Mouse (Mus musculus): ENCODE measurements around the gene Spaar. TPM values are rescaled to one million over a fixed set of nuclear protein-coding genes. Genes with fewer than 3 reads are reported as not detected.

Gene Spaar
- polyA plus RNA-seq (2015; fragmentation: Nextera tagmentation; extraction: Ambion mirVana): 0.05 TPM in 1 of 2 replicates, not detected in the other

- whole genome bisulfite sequencing: 77% methylated on average over 14 of the region's 14 CpGs
- H3K36me3 ChIP-seq: no peaks in the 10 kb centered on the region
- H3K9ac ChIP-seq (replicated peaks): no peak within 1 kb of the TSS
- no peaks in the 10 kb centered on the region for H3K27me3 ChIP-seq
- no peak within 1 kb of the TSS for H3K4me3 ChIP-seq (replicated peaks)
- H3K4me2 ChIP-seq (replicated peaks): no peak within 1 kb of the TSS
- H3K9me3 ChIP-seq: no peaks in the 10 kb centered on the region
- no peak for ATAC-seq
- H3K4me1 ChIP-seq (replicated peaks): no peaks in the 10 kb centered on the region
- no peak within 1 kb of the TSS for H3K27ac ChIP-seq
These were observed at the start of gene Spaar for GRCm38 (mm10) chr4:43729794-43730550. TSS of gene Spaar (plus strand) at chr4:43730034.

- ATAC-seq: no peak
- no peaks in the 10 kb centered on the region for H3K4me1 ChIP-seq (replicated peaks)
- no peak overlapping the region for H3K4me2 ChIP-seq (replicated peaks)
- no peak overlapping the region for H3K9ac ChIP-seq (replicated peaks)
- H3K4me3 ChIP-seq (replicated peaks): no peak overlapping the region
- 96% methylated on average over 17 of the region's 17 CpGs for WGBS
- H3K27ac ChIP-seq: no peak overlapping the region
- H3K36me3 ChIP-seq: peaks cover 67% of the 10 kb centered on the region
- no peaks in the 10 kb centered on the region for H3K9me3 ChIP-seq
- H3K27me3 ChIP-seq: no peaks in the 10 kb centered on the region
These were observed 39.8 kb upstream of the Spaar start for GRCm38 (mm10) chr4:43690021-43690420.

GRCm38 (mm10) chr4:43691026-43691425 lies 38.8 kb upstream of the Spaar start:
- no peaks in the 10 kb centered on the region for H3K9me3 ChIP-seq
- WGBS: 87% methylated on average over 5 of the region's 5 CpGs
- no peaks in the 10 kb centered on the region for H3K4me1 ChIP-seq (replicated peaks)
- no peak overlapping the region for H3K27ac ChIP-seq
- ATAC-seq: no peak
- H3K4me2 ChIP-seq (replicated peaks): no peak overlapping the region
- H3K4me3 ChIP-seq (replicated peaks): no peak overlapping the region
- H3K9ac ChIP-seq (replicated peaks): no peak overlapping the region
- peaks cover 57% of the 10 kb centered on the region for H3K36me3 ChIP-seq
- no peaks in the 10 kb centered on the region for H3K27me3 ChIP-seq

GRCm38 (mm10) chr4:43693806-43694241 lies 36.0 kb upstream of the Spaar start:
- ATAC-seq: no peak
- Histone ChIP-seq H3K27ac (no peak overlapping the region), H3K9ac (replicated peaks) (no peak overlapping the region; the same call in 1 of the 2 replicates), H3K9me3 (no peaks in the 10 kb centered on the region), H3K4me2 (replicated peaks) (no peak overlapping the region), H3K27me3 (no peaks in the 10 kb centered on the region), H3K4me1 (replicated peaks) (no peaks in the 10 kb centered on the region), H3K4me3 (replicated peaks) (no peak overlapping the region), H3K36me3 (peaks cover 32% of the 10 kb centered on the region)
- WGBS: 82% methylated on average over 5 of the region's 5 CpGs

GRCm38 (mm10) chr4:43694439-43695248 lies 35.2 kb upstream of the Spaar start:
- H3K4me2 ChIP-seq (replicated peaks): no peak overlapping the region
- H3K9ac ChIP-seq (replicated peaks): no peak overlapping the region
- no peaks in the 10 kb centered on the region for H3K4me1 ChIP-seq (replicated peaks)
- H3K27ac ChIP-seq: no peak overlapping the region
- no peak for ATAC-seq
- H3K4me3 ChIP-seq (replicated peaks): no peak overlapping the region
- no peaks in the 10 kb centered on the region for H3K27me3 ChIP-seq
- H3K9me3 ChIP-seq: no peaks in the 10 kb centered on the region
- H3K36me3 ChIP-seq: peaks cover 23% of the 10 kb centered on the region
- 89% methylated on average over 1 of the region's 1 CpGs for WGBS

GRCm38 (mm10) chr4:43695249-43695671 lies 34.6 kb upstream of the Spaar start:
- Histone ChIP-seq H3K9ac (replicated peaks) (no peak overlapping the region), H3K4me3 (replicated peaks) (no peak overlapping the region), H3K4me1 (replicated peaks) (no peaks in the 10 kb centered on the region), H3K36me3 (peaks cover 17% of the 10 kb centered on the region), H3K4me2 (replicated peaks) (no peak overlapping the region), H3K27me3 (no peaks in the 10 kb centered on the region), H3K27ac (no peak overlapping the region), H3K9me3 (no peaks in the 10 kb centered on the region)
- 32% methylated on average over 9 of the region's 9 CpGs for WGBS
- ATAC-seq: no peak

- H3K27ac ChIP-seq: no peak overlapping the region
- WGBS: 89% methylated on average over 13 of the region's 13 CpGs
- peaks cover 7% of the 10 kb centered on the region; the same call in 1 of the 2 replicates for H3K36me3 ChIP-seq
- no peak overlapping the region for H3K4me3 ChIP-seq (replicated peaks)
- no peaks in the 10 kb centered on the region for H3K9me3 ChIP-seq
- H3K4me2 ChIP-seq (replicated peaks): no peak overlapping the region
- H3K9ac ChIP-seq (replicated peaks): no peak overlapping the region
- no peaks in the 10 kb centered on the region for H3K27me3 ChIP-seq
- no peak for ATAC-seq
- no peaks in the 10 kb centered on the region for H3K4me1 ChIP-seq (replicated peaks)
These were observed 33.3 kb upstream of the Spaar start for GRCm38 (mm10) chr4:43696561-43696960.

GRCm38 (mm10) chr4:43700707-43701106 lies 29.1 kb upstream of the Spaar start, which contains the start of gene Olfr70:
TSS of gene Olfr70 (minus strand) at chr4:43700807.
- no peak within 1 kb of the TSS for H3K9ac ChIP-seq (replicated peaks)
- no peak within 1 kb of the TSS for H3K4me2 ChIP-seq (replicated peaks)
- H3K4me3 ChIP-seq (replicated peaks): no peak within 1 kb of the TSS
- no peak for ATAC-seq
- H3K27ac ChIP-seq: no peak within 1 kb of the TSS
- H3K27me3 ChIP-seq: no peaks in the 10 kb centered on the region
- no peaks in the 10 kb centered on the region for H3K36me3 ChIP-seq
- H3K4me1 ChIP-seq (replicated peaks): no peaks in the 10 kb centered on the region
- WGBS: 91% methylated on average over 6 of the region's 6 CpGs
- H3K9me3 ChIP-seq: no peaks in the 10 kb centered on the region

GRCm38 (mm10) chr4:43703439-43703838 lies 26.4 kb upstream of the Spaar start:
- Histone ChIP-seq H3K27me3 (no peaks in the 10 kb centered on the region), H3K9me3 (no peaks in the 10 kb centered on the region), H3K4me2 (replicated peaks) (no peak overlapping the region), H3K9ac (replicated peaks) (no peak overlapping the region), H3K4me1 (replicated peaks) (0 out of 2 replicates have a peak, but pooled peaks cover 4% of the 10 kb centered on the region), H3K27ac (no peak overlapping the region), H3K4me3 (replicated peaks) (no peak overlapping the region), H3K36me3 (no peaks in the 10 kb centered on the region)
- no peak for ATAC-seq
- 78% methylated on average over 6 of the region's 6 CpGs for WGBS

GRCm38 (mm10) chr4:43703851-43704250 lies 26.0 kb upstream of the Spaar start:
- ATAC-seq: no peak
- H3K4me2 ChIP-seq (replicated peaks): no peak overlapping the region
- no peaks in the 10 kb centered on the region for H3K36me3 ChIP-seq
- 0 out of 2 replicates have a peak, but pooled peaks cover 4% of the 10 kb centered on the region for H3K4me1 ChIP-seq (replicated peaks)
- no peak overlapping the region for H3K27ac ChIP-seq
- H3K9me3 ChIP-seq: no peaks in the 10 kb centered on the region
- no peak overlapping the region for H3K9ac ChIP-seq (replicated peaks)
- H3K4me3 ChIP-seq (replicated peaks): no peak overlapping the region
- H3K27me3 ChIP-seq: no peaks in the 10 kb centered on the region
- 71% methylated on average over 8 of the region's 8 CpGs for WGBS

- no peak overlapping the region for H3K4me3 ChIP-seq (replicated peaks)
- H3K27me3 ChIP-seq: no peaks in the 10 kb centered on the region
- H3K9me3 ChIP-seq: no peaks in the 10 kb centered on the region
- ATAC-seq: no peak
- H3K27ac ChIP-seq: no peak overlapping the region
- 0 out of 2 replicates have a peak, but pooled peaks cover 4% of the 10 kb centered on the region for H3K4me1 ChIP-seq (replicated peaks)
- H3K36me3 ChIP-seq: no peaks in the 10 kb centered on the region
- no peak overlapping the region for H3K4me2 ChIP-seq (replicated peaks)
- WGBS: 89% methylated on average over 13 of the region's 13 CpGs
- no peak overlapping the region for H3K9ac ChIP-seq (replicated peaks)
These were observed 23.8 kb upstream of the Spaar start for GRCm38 (mm10) chr4:43705991-43706390.

- no peaks in the 10 kb centered on the region for H3K27me3 ChIP-seq
- 80% methylated on average over 6 of the region's 6 CpGs for WGBS
- no peak within 1 kb of the TSS for H3K4me3 ChIP-seq (replicated peaks)
- H3K27ac ChIP-seq: no peak within 1 kb of the TSS
- no peak for ATAC-seq
- H3K9ac ChIP-seq (replicated peaks): no peak within 1 kb of the TSS
- 0 out of 2 replicates have a peak, but pooled peaks cover 4% of the 10 kb centered on the region for H3K4me1 ChIP-seq (replicated peaks)
- no peaks in the 10 kb centered on the region for H3K36me3 ChIP-seq
- H3K4me2 ChIP-seq (replicated peaks): no peak within 1 kb of the TSS
- no peaks in the 10 kb centered on the region for H3K9me3 ChIP-seq
These were observed 20.0 kb upstream of the Spaar start, which contains the start of gene Olfr71 for GRCm38 (mm10) chr4:43709869-43710268. TSS of gene Olfr71 (minus strand) at chr4:43710255.
